Mouse (Mus musculus) G1E (cell line): ENCODE results near the gene Slc25a13.

Source experiments
- CTCF ChIP-seq: IDR thresholded peaks from 2 replicates; pipeline ENCODE4 v1.5.1; 2012; ENCODE audit warnings: low read depth, low read length, inconsistent platforms, mixed read lengths
- GATA1 ChIP-seq: IDR thresholded peaks from 2 replicates; pipeline ENCODE4 v1.6.1; 2012; ENCODE audit warnings: borderline replicate concordance, low read length, inconsistent platforms, mixed read lengths
- TAL1 ChIP-seq: conservative IDR thresholded peaks from 2 replicates; pipeline ENCODE4 v1.6.1; 2012; ENCODE audit warnings: low read depth, low read length, inconsistent platforms, mixed read lengths

- no peak for TF ChIP-seq CTCF
- no peak for TF ChIP-seq GATA1
- TF ChIP-seq TAL1, result no peak
Measured at GRCm38 (mm10) chr6:6107419-6107966, 109.5 kb downstream of the Slc25a13 start.
